Mouse (Mus musculus) Patski (cell line): ENCODE data around the gene Vcpkmt. TPM values are rescaled to one million over a fixed set of nuclear protein-coding genes. Genes with fewer than 3 reads are reported as not detected.

Source experiments
- ATAC-seq: fragments of 100-300 bp; one replicate; pipeline ENCODE4 v1.8.0; 2021
- CTCF ChIA-PET: fragments of 350-600 bp; sonication (Branson Sonifier 250); formaldehyde crosslinking; loops from one replicate; lab custom pipeline; 2022; ENCODE audit warnings: inconsistent platforms; lab: Charles Lee
- POLR2A ChIA-PET: fragments of 350-600 bp; sonication (Branson Sonifier 250); formaldehyde crosslinking; loops from one replicate; lab custom pipeline; 2022; ENCODE audit warnings: antibody characterized with exemption, inconsistent platforms; lab: Charles Lee
- DNase-seq: peaks from one replicate; pipeline ENCODE4 v3.0.0-alpha.2; 2011; ENCODE audit warnings: low read depth, low spot score
- H3K27me3 ChIP-seq: fragments of 371-371 bp; one replicate; pipeline ENCODE4 v1.5.1; 2021
- CTCF ChIP-seq: fragments of 100-300 bp; IDR thresholded peaks from one replicate; pipeline ENCODE4 v1.5.1; 2021
- in situ Hi-C: fragments of 300-500 bp; cut with MboI; formaldehyde crosslinking; loops from 3 replicates; pipeline ENCODE4 v1.11.1; 2018; ENCODE audit warnings: low pct_unique_long_range_greater_than_20kb, mixed read lengths
- polyA plus RNA-seq: library from polyadenylated mRNA; unstranded; gene quantifications from one replicate; pipeline ENCODE4 v1.2.3, GENCODE M21; 2021

Vcpkmt gene
- polyA plus RNA-seq, 1 experiment from 2014 or later, result 17.7 TPM

DNA sequence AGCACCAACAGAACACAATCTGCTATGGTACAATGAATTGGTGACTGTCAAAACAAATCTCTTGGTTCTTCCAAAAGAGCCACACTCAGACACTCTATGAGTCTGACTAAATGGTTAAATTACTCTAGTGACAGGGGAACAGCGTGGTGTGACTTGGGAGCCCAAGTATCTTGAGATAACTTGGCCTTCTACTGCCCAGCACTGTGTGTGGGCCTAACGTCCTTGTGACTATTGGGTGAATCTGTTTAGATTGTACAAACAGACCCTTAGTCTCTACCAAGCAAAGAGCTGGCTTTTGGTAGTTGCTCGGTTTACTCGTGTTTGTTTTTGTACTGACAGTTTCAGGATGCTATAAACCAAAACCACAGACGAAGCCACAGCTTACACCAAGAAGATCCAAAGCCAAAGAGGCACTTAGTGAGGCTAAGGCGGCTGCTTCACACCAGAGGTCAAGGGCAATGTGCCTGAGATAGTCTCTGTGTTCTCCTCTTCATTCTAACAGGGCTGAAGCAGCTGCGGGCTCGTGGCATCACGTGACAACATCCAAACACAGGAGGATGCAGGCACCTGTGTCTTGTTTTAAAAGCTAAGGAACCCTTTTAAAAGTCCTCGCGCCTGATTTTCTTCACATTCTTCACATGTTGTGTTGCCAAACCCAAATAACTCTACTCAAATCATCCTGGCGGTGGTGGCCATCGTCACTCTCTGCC, 53.0 kb downstream of the Vcpkmt start:
- CTCF ChIA-PET, result no interaction called here
- POLR2A ChIA-PET, result no interaction called here

DNA sequence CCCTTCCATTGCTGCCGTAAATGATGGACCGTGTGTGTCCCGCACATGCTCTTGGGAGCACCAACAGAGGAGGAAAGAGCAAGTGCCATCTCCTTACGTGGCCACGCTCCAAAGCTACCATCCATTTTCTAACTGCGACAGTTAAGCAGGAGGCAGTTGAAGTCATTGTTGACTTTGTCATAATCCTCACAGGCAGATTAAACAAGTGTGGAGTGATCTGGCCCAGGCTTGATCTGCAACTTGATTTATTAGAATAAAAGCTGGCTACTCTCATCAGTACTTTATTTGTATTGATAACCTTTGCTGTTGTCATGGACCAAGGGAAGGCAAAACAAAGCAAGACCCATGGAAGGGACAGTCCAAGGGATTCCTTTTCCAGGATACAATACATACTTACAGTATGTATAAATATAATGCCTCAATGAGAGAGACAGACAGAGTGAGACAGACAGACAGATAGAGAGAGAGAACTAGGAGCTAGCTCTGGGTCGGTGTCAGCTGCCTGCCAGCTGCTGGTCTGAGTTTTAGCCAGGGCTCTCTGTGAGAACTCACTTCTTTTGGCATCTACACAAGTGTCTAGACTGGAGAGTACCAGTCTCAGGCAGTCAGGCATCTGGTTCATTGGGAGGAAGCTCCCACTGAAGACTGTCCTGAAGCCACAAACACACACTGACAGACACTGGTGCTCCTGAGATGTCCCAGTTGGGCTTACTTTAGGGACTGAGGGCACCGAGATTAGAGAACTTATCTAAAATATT, 54.4 kb downstream of the Vcpkmt start:
- DNase-seq (no peak), ATAC-seq (no peak)
- H3K27me3 ChIP-seq, result no peaks in the 10 kb centered on the region
- ChIA-PET POLR2A (no interaction called here), CTCF (no interaction called here)
- in situ Hi-C loops, result no loop called here
- TF ChIP-seq CTCF, result no peak

More for the DNA sequence above, 53.0 kb downstream of the Vcpkmt start:
- ATAC-seq, result no peak
- no peak for DNase-seq
- no peaks in the 10 kb centered on the region for H3K27me3 ChIP-seq
- TF ChIP-seq CTCF, result no peak
- in situ Hi-C loops, result no loop called here

Other genes starting within 250 kb of the Vcpkmt start
- gene Nemf, start 225.9 kb downstream of the Vcpkmt start, polyA plus RNA-seq, result 44.5 TPM
- gene Arf6, start 210.9 kb downstream of the Vcpkmt start, polyA plus RNA-seq, result 115 TPM
- 5.9 TPM for gene Gm9887, start 210.6 kb downstream of the Vcpkmt start, polyA plus RNA-seq
- 30.6 TPM for gene Sos2, start 98.8 kb upstream of the Vcpkmt start, polyA plus RNA-seq
- 10.6 TPM for gene L2hgdh, start 141.8 kb upstream of the Vcpkmt start, polyA plus RNA-seq
- 19.8 TPM for gene Atp5s, start 141.9 kb upstream of the Vcpkmt start, polyA plus RNA-seq
- 1.3 TPM for gene Cdkl1, start 208.2 kb upstream of the Vcpkmt start, polyA plus RNA-seq